Mouse (Mus musculus) inflammation-experienced regulatory T-cells, adult 6 months (primary cell): ENCODE data around the gene Krtap20-2. TPM values are rescaled to one million over a fixed set of nuclear protein-coding genes. Genes with fewer than 3 reads are reported as not detected.
"Not testable (repeated sequence)": the region's sequence is repeated elsewhere in the genome, so short reads cannot be mapped to it uniquely, and the experiment has no call there.

Experiments used
- ATAC-seq: one replicate; pipeline ENCODE4 v1.8.0; 2017
- polyA plus RNA-seq, 3 experiments: library from polyadenylated mRNA; unstranded; fragments of 100-300 nt; shearing (Covaris generic); gene quantifications; one replicate each; pipeline ENCODE4 v1.2.1; 2017

Gene Krtap20-2
- not detected for polyA plus RNA-seq

GRCm38 (mm10) chr16:89205561-89205960 lies at the start of gene Krtap20-2:
Gene Krtap20-2 (plus strand): TSS chr16:89205861.
- ATAC-seq: no peak

DNA sequence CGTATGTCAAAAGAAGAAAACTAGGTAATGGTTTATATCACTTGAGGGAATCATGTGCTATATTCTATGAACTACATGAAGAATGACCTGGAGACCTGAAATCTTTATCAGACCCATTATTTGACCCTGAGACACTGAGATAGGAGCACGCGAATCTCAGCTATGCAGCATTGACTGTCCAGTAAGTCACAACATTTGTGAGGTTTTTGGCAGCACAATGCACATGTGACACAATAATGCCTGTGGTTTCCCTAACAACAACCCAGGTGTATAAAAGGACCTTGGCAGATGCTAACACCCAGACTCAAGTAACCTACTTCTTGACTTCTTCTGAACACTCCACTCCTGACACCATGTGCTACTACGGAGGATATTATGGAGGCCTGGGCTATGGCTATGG lies 48.0 kb upstream of the Krtap20-2 start, which contains the start of gene Gm9789:
Gene Gm9789, plus strand, starts transcription at position 301 of the 400 bp plus-strand sequence.
- ATAC-seq: no peak

DNA sequence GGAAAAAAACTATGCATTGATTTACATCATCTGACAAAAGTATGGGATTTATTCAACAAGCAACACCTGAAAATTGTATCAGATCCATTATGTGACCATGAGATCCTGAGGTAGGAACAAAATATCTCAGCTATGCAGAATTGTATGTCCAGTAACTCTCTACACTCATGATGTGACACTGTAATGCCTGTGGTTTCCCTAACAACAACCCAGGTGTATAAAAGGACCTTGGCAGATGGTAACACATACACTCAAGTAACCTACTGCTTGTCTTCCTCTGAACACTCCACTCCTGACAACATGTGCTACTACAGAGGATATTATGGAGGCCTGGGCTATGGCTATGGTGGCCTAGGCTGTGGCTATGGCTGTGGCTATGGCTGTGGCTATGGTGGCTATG lies 36.5 kb upstream of the Krtap20-2 start, which contains the start of gene Gm7735:
Gene Gm7735, plus strand, starts transcription at position 301 of the 400 bp plus-strand sequence.
- ATAC-seq: not testable (repeated sequence)

DNA sequence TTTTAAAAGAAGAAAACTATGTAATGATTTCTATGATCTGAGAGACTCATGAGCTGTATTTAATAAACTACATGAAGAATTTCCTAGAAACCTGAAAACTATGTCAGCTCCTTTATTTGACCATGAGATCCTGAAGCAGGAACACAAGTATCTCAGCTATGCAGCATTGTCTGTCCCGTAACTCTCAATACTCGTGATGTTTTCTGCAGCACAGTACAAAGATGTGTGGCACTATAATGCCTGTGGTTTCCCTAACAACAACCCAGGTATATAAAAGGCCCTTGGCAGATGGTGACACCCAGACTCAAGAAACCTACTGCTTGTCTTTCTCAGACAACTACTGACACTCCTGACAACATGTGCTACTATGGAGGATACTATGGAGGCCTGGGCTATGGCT lies 31.2 kb upstream of the Krtap20-2 start, which contains the start of gene 1110057P08Rik:
Gene 1110057P08Rik, plus strand, starts transcription at position 301 of the 400 bp plus-strand sequence.
- no peak for ATAC-seq

GRCm38 (mm10) chr16:89188621-89189020 lies 17.0 kb upstream of the Krtap20-2 start:
- ATAC-seq: no peak

Other genes with a start within 250 kb of the Krtap20-2 start
- gene Krtap16-3, start 243.0 kb upstream of the Krtap20-2 start, polyA plus RNA-seq: not detected
- gene Krtap22-2, start 195.1 kb upstream of the Krtap20-2 start, polyA plus RNA-seq: not detected
- not detected for gene Gm10229, start 190.6 kb upstream of the Krtap20-2 start, polyA plus RNA-seq
- gene Krtap6-1, start 174.2 kb upstream of the Krtap20-2 start, polyA plus RNA-seq: not detected
- not detected for gene Gm10228, start 164.4 kb upstream of the Krtap20-2 start, polyA plus RNA-seq
- gene Krtap6-5, start 158.0 kb upstream of the Krtap20-2 start, polyA plus RNA-seq: not detected
- gene 1110025L11Rik, start 141.9 kb upstream of the Krtap20-2 start, polyA plus RNA-seq: not detected
- gene Krtap6-3, start 121.8 kb upstream of the Krtap20-2 start, polyA plus RNA-seq: not detected
- gene Gm6358, start 65.0 kb upstream of the Krtap20-2 start, polyA plus RNA-seq: not detected
- not detected for gene Gm10061, start 54.8 kb upstream of the Krtap20-2 start, polyA plus RNA-seq
- gene Gm9789, start 47.9 kb upstream of the Krtap20-2 start, polyA plus RNA-seq: not detected
- not detected for gene Gm7735, start 36.4 kb upstream of the Krtap20-2 start, polyA plus RNA-seq
- not detected for gene 1110057P08Rik, start 31.1 kb upstream of the Krtap20-2 start, polyA plus RNA-seq
- gene Krtap21-1, start 198.0 kb downstream of the Krtap20-2 start, polyA plus RNA-seq: not detected
- not detected for gene Krtap6-2, start 214.2 kb downstream of the Krtap20-2 start, polyA plus RNA-seq